Mouse (Mus musculus) liver, postnatal 0 days (tissue): Measurements from ENCODE around the gene Tmem189. TPM values are rescaled to one million over a fixed set of nuclear protein-coding genes. Genes with fewer than 3 reads are reported as not detected.
A peak's percentile ranks its signal among the peaks of the same experiment; 100 is the strongest.

ENCODE experiments used
- ATAC-seq: fragments of 200-750 bp; cut with Nextera tagmentation; 2 replicates; pipeline ENCODE4 v1.8.0; 2017; ENCODE audit warnings: mild to moderate bottlenecking, moderate library complexity
- DNase-seq: peaks from one replicate; pipeline ENCODE4 v3.0.0-alpha.2; 2016
- H3K27ac ChIP-seq: fragments of 300-500 bp; sonication (generic); 2 replicates; pipeline ENCODE4 v1.5.1; 2014; ENCODE audit warnings: antibody characterized with exemption, moderate library complexity, mild to moderate bottlenecking, low read depth
- H3K27me3 ChIP-seq: fragments of 300-500 bp; sonication (generic); 2 replicates; pipeline ENCODE4 v1.6.1; 2014; ENCODE audit warnings: low read length, control low read depth, mixed read lengths; ENCODE audit not compliant: insufficient read depth
- H3K36me3 ChIP-seq: fragments of 300-500 bp; sonication (generic); replicated peaks from 2 replicates; pipeline ENCODE4 v1.6.1; 2014; ENCODE audit warnings: mild to moderate bottlenecking, control low read depth, low read length, moderate library complexity, mixed read lengths; ENCODE audit not compliant: insufficient read depth
- H3K4me1 ChIP-seq: fragments of 300-500 bp; sonication (generic); 2 replicates; pipeline ENCODE4 v1.6.1; 2014; ENCODE audit warnings: antibody characterized with exemption, mild to moderate bottlenecking, control low read depth; ENCODE audit not compliant: insufficient read depth
- H3K4me2 ChIP-seq: fragments of 300-500 bp; sonication (generic); 2 replicates; pipeline ENCODE4 v1.6.1; 2014; ENCODE audit warnings: low read depth, mild to moderate bottlenecking, low read length, moderate library complexity, mixed read lengths
- H3K4me3 ChIP-seq: fragments of 300-500 bp; sonication (generic); 2 replicates; pipeline ENCODE4 v1.5.1; 2014; ENCODE audit warnings: low read depth, low read length
- H3K9ac ChIP-seq: fragments of 300-500 bp; sonication (generic); replicated peaks from 2 replicates; pipeline ENCODE4 v1.6.1; 2014; ENCODE audit warnings: mild to moderate bottlenecking, moderate library complexity
- H3K9me3 ChIP-seq: fragments of 300-500 bp; sonication (generic); 2 replicates; pipeline ENCODE4 v1.6.1; 2016; ENCODE audit warnings: mild to moderate bottlenecking, control low read depth, low read length, mixed read lengths
- CTCF ChIP-seq: sonication (generic); IDR thresholded peaks from 2 replicates; pipeline ENCODE4 v1.5.1; 2016; ENCODE audit warnings: antibody characterized with exemption, low read depth
- EP300 ChIP-seq: IDR thresholded peaks from 2 replicates; pipeline ENCODE4 v1.6.1; 2016; ENCODE audit warnings: antibody characterized with exemption, low read depth, mild to moderate bottlenecking
- WGBS: fragments of 180-500 bp; shearing (Covaris S2); extraction: QIAGEN DNeasy Blood & Tissue Kit; methylation state at CpG from one replicate; pipeline ENCODE4 v1.1.7; 2014; ENCODE audit not compliant: insufficient replicate concordance; 5-methylcytosine and 5-hydroxymethylcytosine counted together
- polyA plus RNA-seq: library from polyadenylated mRNA; unstranded; fragments of >200 nt; fragmentation: Nextera tagmentation; extraction: Ambion mirVana; gene quantifications from 2 replicates; pipeline ENCODE4 v1.2.1, GENCODE M21; 2015

Gene Tmem189
- polyA plus RNA-seq, 1 experiment from 2014 or later = 10.1 TPM

DNA sequence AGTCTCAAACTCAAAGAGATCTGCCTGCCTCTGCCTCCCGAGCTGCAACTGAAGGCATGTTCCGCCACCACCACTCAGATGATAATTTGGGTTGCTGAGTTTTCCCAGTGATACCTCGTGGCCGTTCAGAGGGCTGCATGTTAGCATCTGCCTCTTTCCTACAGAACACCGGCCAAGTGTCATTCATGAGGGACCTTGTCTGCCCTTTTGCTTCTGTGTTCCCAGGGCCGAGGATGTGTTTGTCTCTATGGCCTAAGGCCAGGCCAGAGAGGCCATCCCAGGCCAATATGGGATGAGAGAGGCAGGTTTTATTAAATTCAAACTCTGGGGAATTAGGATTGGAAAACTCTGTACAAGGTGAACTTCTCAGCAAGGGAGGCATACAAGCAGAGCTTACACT, 24.7 kb upstream of the Tmem189 start:
- 72% methylated on average over 6 of the region's 6 CpGs for WGBS
- DNase-seq (no peak), ATAC-seq (no peak)
- Histone ChIP-seq H3K27me3 (no peaks in the 10 kb centered on the region), H3K4me2 (no peak overlapping the region), H3K27ac (no peak overlapping the region), H3K36me3 (no peaks in the 10 kb centered on the region), H3K9ac (no peak overlapping the region), H3K4me3 (no peak overlapping the region), H3K9me3 (no peaks in the 10 kb centered on the region), H3K4me1 (peaks cover 33% of the 10 kb centered on the region)
- no peak for TF ChIP-seq EP300
- TF ChIP-seq CTCF = no peak

DNA sequence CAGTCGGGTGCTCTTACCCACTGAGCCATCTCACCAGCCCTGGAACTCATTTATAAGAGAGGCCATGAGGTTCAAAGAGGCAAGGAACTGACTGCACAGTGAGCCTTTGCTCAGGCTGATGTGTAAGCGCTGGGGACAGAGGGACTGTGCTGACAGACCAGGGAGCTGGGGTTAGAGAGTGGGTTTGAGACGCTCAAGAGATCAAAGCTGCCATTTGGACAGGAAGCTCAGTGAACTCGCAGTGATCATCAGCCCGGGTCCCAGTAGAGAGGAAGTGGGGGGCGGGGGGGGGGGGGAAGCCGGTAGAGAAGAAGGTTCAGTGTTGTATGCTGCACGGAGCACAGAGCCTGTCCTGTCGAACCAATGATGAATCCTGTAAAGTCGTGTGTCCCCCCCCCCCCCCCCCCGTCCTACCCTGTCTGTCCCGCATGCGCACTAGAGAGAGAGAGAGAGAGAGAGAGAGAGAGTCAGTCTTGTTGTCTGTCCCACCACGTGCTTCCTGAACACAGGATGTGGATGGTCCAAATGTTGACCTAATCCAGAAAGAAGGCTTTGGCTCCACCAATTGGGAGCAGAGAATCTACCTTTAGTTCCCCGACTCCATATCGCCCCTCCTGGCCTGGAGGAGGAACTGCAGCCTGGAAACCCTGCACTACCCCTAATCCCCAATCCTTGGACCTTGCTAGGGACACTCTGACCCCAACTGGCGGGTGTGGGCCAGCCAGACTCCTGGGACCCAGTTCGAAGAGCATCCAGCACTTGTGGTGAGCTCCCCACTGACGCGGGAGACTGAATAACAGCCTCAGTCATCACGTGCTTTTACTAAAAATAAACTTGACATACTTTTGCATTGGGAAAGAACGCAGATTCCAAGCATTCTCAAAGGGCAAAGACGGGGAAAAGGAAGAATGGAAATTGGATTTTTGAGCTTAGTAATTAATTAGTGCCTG, 23.5 kb upstream of the Tmem189 start:
- Histone ChIP-seq H3K4me2 (0 out of 2 replicates have a peak overlapping the region, but pooled peaks have one; percentile 9), H3K9ac (no peak overlapping the region), H3K9me3 (no peaks in the 10 kb centered on the region), H3K27ac (peak overlapping the region; percentile 46), H3K4me3 (no peak overlapping the region), H3K36me3 (no peaks in the 10 kb centered on the region), H3K4me1 (peaks cover 31% of the 10 kb centered on the region), H3K27me3 (no peaks in the 10 kb centered on the region)
- ATAC-seq = peak; percentile 35
- peak; percentile 78 for TF ChIP-seq CTCF
- TF ChIP-seq EP300 = no peak
- DNase-seq = peak; percentile 57
- 47% methylated on average over 19 of the region's 23 CpGs for WGBS

DNA sequence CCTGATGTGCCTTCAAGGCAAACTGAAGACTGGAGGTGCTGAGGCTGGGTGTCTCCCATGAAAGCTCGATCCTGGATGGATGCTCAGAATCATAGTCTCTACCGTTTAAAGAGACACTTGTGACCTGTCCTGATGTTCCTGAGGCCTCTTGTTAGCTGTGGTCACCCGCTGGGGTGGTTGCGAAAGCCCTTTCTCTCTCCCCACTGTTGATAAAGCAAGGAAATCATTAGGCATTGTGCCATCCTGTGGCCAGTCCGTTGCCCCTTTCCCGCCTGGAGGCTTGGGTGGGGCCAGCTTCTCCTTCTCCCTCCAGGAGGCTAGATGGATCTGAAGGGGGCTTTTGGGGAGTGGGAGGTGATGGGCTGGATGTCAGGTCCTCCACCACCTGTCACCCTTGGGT, 21.0 kb upstream of the Tmem189 start:
- no peak overlapping the region for H3K9ac ChIP-seq
- peak; percentile 75 for ATAC-seq
- H3K27ac ChIP-seq = peak overlapping the region; percentile 71
- H3K27me3 ChIP-seq = no peaks in the 10 kb centered on the region
- peak; percentile 74 for DNase-seq
- 0 out of 2 replicates have a peak overlapping the region, but pooled peaks have one; percentile 29 for H3K4me2 ChIP-seq
- no peaks in the 10 kb centered on the region for H3K9me3 ChIP-seq
- WGBS = 30% methylated on average over 6 of the region's 6 CpGs
- no peak overlapping the region for H3K4me3 ChIP-seq
- no peaks in the 10 kb centered on the region for H3K36me3 ChIP-seq
- H3K4me1 ChIP-seq = peaks cover 31% of the 10 kb centered on the region
- TF ChIP-seq CTCF (peak; percentile 23), EP300 (0 out of 2 replicates have a peak, but pooled peaks have one; percentile 13)

DNA sequence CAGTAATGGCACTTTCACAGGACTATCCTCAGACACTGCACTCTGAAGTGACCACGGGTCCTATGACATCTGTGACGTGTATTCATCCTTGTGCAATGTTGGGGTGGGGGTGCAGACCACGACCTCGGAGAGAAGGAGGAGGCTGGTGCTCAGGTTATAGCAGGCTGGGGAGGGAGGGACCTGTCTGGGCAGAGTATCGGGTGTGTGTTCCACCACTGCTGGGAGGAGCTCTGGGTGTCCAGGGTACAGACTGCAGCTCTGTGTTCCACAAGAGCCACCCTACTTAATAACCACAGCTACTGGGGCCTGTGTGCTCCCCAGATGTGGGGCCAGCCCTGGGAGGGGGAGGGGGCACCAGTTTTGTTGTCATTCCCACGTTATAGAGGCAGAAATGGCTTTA, 20.3 kb upstream of the Tmem189 start:
- Histone ChIP-seq H3K4me3 (no peak overlapping the region), H3K4me2 (0 out of 2 replicates have a peak overlapping the region, but pooled peaks have one; percentile 29), H3K4me1 (peaks cover 27% of the 10 kb centered on the region), H3K27ac (peak overlapping the region; percentile 71), H3K27me3 (no peaks in the 10 kb centered on the region), H3K9ac (no peak overlapping the region), H3K9me3 (no peaks in the 10 kb centered on the region), H3K36me3 (no peaks in the 10 kb centered on the region)
- peak; percentile 39; the same call in 1 of the 2 replicates for ATAC-seq
- WGBS = 37% methylated on average over 6 of the region's 6 CpGs
- no peak for TF ChIP-seq CTCF
- no peak for TF ChIP-seq EP300
- no peak for DNase-seq

DNA sequence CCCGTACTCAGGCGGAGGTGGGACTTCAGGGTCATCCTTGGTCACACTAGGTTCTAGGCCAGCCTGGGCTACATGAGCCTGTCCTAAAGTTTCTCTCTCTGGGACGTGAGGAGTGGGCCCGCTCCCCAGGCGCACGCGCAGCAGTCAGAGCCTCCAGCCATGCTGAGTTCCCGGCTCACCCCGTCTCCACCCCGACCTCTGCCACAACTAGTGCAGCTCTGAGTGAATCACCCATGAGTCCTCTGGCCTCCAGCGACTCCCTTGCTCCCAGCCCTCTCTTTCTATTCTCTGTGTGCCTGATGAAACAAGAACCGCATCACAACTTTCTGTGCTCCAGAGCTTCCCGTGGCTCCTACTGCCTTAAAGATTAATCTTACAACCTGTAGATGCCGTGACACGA, 18.8 kb upstream of the Tmem189 start:
- Histone ChIP-seq H3K9ac (no peak overlapping the region), H3K9me3 (no peaks in the 10 kb centered on the region), H3K27me3 (no peaks in the 10 kb centered on the region), H3K36me3 (no peaks in the 10 kb centered on the region), H3K4me2 (no peak overlapping the region), H3K4me1 (peaks cover 16% of the 10 kb centered on the region), H3K27ac (no peak overlapping the region), H3K4me3 (no peak overlapping the region)
- 64% methylated on average over 15 of the region's 15 CpGs for WGBS
- no peak for DNase-seq
- TF ChIP-seq CTCF (no peak), EP300 (no peak)
- no peak for ATAC-seq

DNA sequence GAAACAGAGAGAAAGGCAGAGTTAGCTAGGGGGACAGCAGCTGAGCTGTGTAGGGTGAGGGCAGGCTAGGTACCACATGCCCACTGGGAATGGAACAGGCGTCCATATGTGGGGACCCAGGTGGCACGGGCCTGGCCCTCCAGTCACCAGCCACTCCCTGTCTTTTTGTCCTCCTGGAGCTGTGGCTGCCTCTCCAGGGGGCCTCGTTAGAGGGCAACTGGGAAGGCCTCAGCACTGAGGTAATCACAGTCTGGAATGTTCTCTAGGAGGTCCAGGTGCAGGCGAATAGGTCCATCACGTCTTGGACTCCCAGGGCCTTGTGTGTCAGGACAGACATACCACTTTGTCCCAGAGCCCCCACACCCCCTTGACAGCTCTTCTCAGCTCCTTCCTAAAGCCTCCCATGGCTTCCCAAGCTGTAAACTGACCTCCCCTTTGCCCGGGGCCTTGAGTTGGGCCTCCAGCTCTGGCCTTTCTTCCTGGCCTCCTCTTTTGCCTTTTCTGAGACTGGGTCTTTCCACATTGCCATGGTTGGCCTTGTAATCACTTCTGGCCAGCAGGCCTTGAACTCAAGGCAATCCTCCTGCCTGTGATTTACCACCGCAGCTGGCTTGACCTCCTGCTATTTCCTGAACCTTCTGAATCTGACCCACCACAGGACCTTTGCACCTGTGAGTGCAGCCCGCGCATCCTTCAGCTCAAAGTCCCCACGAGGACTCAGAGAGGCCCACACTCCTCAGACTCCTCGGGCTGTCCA, 16.7 kb upstream of the Tmem189 start:
- H3K27ac ChIP-seq = no peak overlapping the region
- H3K9ac ChIP-seq = no peak overlapping the region
- no peaks in the 10 kb centered on the region for H3K9me3 ChIP-seq
- 79% methylated on average over 11 of the region's 11 CpGs for WGBS
- ATAC-seq (no peak), DNase-seq (no peak)
- no peaks in the 10 kb centered on the region for H3K27me3 ChIP-seq
- H3K4me1 ChIP-seq = peaks cover 12% of the 10 kb centered on the region
- H3K36me3 ChIP-seq = no peaks in the 10 kb centered on the region
- H3K4me2 ChIP-seq = no peak overlapping the region
- no peak for TF ChIP-seq CTCF
- no peak for TF ChIP-seq EP300
- H3K4me3 ChIP-seq = no peak overlapping the region
